Mouse (Mus musculus) bone marrow macrophage, adult 2 months (primary cell): Measurements from ENCODE around the gene Zfp746.

Source experiments
- CTCF ChIP-seq: IDR thresholded peaks from 2 replicates; pipeline ENCODE4 v1.5.1; 2012; ENCODE audit warnings: low read depth, mild to moderate bottlenecking, low read length, moderate library complexity
- POLR2A ChIP-seq: IDR thresholded peaks from 2 replicates; pipeline ENCODE4 v1.6.1; 2012; ENCODE audit warnings: mild to moderate bottlenecking, low read depth, low read length, borderline replicate concordance

- TF ChIP-seq CTCF = no peak
- TF ChIP-seq POLR2A = no peak
Observed at GRCm38 (mm10) chr6:48085521-48086404, 630 bp downstream of the Zfp746 start.
